Mouse (Mus musculus) kidney, postnatal 25 days (tissue): ENCODE results near the gene Fxyd1.
A peak's percentile ranks its signal among the peaks of the same experiment; 100 is the strongest.

Source experiments
- DNase-seq, 2 experiments: peaks; one replicate each; pipeline ENCODE4 v3.0.0; 2021; ENCODE audit warnings: mixed read lengths in 2 of 2

Gene Fxyd1

DNA sequence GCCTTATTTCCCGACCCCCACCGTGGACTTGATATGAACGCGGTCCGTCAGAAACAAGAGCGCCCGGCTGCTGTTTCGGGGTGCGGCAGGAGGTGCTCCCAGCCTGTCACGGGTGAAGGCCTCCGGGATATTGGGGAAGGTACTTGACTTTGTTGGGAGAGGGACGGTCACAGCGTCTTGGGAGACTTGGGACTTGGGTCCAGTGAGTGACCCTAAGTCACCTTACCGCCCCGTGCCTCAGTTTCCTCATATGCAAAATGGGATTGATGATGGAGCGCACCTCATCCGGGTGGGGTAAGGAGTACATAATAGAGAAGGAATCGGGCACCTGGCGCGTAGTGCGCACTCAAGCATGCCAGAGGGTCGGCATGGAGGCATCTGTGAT is 4.8 kb downstream of the Fxyd1 start:
- DNase-seq = peak in 1 of 2 experiments; percentile 27

DNA sequence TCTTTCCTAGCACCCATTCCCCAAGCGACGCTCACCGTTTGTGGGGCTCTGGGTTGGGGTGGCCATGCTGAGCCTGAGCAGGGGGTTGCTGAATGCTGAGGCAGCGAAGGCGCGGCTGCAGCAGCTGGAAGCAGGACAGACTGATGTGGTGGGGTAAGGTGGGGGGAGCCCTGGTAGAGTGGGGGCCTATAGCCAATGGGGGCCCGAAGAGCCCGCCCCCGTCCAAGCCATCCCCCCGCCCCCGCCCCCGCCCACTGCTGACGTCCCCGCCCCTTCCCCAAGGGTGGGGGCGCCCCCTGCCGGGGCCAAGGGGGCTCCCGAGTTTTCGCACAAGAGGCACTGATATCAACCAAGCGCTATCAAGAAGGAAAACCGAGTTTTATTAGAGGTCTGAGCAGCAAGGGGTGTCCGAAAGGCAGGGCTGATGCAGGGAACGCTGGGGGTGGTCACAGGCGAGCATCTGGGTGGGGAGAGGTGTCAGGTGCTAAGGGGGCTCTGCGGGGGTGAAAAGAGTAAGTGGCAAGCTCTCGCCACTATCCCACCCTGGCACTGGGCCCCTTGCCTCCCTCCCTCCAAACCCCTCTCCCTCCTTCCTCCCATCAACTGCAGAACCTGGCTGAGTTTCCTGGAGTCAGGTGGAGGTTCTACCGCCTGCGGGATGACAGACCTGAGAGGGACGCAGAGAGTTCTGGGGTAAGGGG is 5.5 kb downstream of the Fxyd1 start, which contains the start of gene Fxyd7:
Gene Fxyd7 (minus strand): TSS at position 147 of the 701 bp plus-strand sequence.
- DNase-seq = peak in 1 of 2 experiments; percentile 29

DNA sequence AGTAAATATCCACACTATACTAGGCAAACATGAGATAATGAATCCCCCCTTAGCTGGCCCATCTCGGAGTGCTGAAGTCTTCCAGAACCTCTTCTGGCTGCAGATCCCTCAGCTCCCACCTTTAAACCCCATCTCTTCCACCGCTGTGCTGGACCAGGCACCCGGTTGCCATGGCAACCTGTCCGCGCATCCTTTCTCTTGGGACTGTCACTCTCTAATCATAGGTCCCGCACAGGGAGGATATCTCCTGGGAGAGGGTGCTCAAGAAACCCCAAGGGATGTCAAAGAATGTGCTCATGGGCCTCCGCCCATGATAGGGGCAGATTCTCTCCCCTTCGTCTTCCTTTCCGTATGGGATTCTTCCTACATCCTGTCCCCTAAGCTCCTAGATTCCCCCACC is 6.1 kb downstream of the Fxyd1 start:
- peak in 1 of 2 experiments; percentile 21 for DNase-seq

DNA sequence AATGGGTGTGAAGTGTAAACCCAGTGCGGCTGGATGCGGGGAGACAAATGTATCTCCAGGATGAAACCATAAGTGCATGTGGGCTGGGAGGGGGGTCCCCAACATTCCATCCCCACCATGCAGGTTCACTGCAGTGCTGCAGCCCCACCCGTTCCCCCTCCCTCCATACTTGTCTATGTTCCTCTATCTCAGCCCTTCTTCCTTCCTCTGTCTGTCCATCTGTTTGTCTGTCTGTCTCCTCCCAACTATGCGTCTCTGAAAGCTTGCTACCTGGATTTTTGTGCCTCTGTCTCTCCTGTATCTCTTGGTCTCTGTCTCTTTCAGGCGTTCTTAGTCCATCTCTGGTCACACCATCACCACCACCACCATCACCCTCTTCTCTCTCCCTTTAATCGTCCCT is 6.5 kb downstream of the Fxyd1 start:
- no peak for DNase-seq

DNA sequence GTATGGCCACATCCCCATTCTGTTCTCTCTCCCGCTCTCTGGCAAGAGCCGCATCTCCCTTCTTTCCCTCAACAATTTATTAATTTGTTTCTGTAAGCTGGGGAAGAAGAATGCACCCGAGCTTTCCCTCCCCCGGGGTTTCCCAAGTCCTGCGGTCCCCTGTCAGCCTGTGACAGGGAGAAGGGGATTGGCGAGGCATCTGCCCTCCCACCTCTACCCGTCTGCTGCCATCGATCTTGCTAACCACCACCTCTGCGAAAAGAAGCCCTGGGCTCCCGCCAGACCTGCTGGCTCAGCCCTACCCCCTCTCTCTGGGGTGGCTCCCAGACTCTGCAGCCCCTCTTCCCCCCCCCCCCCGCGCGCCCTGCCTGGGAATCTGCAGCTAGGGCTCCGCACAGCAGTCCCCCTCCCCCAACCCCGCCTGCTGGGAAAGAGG is 7.1 kb downstream of the Fxyd1 start:
- peak in 1 of 2 experiments; percentile 31 for DNase-seq

DNA sequence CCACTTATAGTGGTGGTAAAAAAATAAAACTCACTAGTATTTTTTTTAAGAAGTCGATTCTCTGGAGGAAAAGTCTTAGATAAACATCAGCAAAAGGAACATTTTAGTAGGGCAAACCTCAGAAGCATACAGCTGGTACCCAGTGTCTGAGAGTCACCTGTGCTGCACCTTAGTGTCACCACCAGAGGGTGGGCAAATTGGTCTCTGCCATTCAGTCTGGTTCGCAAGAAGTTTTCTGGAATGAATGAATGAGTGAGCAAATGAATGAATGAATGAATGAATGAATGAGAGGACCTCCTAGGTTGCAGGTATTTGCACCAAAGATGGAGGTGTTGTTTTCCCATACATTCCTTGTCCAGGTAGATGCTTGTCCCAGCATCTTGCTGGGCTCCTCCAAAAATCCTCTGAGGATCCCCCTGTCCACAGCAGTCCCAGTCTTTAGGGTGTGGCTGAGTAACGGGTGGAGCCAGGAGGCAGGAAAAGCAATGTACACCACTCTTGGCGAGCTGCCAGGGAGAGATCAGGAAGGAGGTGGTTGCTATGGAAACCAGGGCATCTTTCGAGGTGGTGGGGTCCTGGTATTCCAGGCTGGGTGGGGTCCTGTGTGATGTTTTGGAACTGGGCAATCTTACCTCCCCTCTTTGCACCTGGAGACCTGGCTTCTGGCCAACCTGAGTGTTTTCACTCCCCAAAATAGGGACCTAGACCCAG is 7.7 kb downstream of the Fxyd1 start:
- peak; percentile 33 to 39 for DNase-seq

DNA sequence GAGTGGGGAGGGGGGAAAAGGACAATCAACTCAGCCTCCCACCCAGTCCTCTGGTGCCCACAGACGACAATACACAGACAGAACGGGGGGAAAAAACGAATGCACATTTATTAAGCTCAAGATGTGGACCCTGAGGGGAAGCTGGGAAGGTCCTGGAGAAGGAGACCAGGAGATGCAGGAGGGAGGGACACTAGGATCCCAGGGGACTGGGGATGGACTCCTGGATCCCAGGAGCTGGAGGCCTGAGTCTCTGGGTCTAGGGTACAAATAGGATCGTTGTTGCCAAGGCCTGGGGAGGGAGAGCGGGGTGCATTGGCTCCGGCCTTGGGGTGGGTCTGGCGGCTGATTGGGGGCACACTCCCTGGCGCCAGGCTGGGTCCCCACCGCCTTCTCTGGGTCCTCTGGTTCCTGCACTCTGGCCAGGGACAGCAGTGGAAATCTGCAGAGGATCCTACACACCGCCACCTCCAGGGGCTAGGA is 14.5 kb downstream of the Fxyd1 start, which contains the start of gene Fxyd5:
Gene Fxyd5 (minus strand): TSS at position 51 of the 480 bp plus-strand sequence.
- no peak for DNase-seq

DNA sequence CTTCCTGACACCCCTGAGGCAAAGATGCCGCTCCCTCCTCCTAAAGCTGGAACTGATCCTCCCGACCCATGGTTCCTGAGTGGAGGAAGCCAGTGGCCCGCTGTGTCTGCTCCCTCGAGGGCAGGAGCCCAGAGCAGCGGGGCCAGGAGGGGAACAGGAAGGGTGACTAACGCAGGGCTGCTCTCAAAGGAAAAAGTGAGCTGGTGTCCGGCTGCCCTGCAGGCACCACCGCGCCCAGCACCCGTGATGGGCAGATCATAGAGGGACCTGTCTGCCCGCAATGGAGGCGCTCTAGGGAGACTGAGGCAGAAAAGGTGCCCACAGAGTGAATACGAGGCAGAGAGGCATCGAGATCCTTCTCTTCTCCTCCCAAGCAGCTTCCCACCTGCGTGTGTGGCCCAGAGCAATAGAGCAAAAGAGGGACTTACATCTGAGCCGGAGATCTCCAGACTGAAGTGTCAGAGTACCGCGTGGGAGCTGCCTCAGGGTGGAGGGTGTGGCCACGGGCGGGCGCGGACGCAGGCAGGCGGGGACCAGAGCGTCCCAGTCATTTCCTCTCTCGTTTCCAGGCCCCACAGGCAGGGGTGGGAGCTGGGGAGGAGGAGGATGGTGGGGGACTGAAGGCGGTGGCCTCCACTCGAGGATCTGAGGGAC is 15.2 kb downstream of the Fxyd1 start:
- peak; percentile 60 to 79 for DNase-seq

DNA sequence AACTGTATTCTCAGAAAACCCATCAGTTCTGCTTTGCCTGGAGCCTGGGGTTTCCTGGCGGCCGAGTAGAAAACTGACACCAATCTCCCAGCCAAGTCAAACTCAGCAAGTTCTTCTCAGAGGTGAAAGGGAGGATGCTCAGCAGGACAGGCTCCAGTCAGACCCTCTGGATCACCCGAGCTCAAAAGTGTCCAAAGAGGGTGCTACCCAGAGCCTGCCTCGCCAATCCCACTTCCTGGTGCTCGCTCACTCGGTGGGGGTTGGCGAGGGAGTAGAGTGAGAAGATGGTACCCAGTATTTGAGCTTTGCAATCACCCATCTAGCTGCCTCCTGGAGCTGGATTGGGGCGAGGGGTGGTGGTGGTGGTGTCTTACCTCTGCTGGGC is 16.0 kb downstream of the Fxyd1 start:
- DNase-seq = no peak

DNA sequence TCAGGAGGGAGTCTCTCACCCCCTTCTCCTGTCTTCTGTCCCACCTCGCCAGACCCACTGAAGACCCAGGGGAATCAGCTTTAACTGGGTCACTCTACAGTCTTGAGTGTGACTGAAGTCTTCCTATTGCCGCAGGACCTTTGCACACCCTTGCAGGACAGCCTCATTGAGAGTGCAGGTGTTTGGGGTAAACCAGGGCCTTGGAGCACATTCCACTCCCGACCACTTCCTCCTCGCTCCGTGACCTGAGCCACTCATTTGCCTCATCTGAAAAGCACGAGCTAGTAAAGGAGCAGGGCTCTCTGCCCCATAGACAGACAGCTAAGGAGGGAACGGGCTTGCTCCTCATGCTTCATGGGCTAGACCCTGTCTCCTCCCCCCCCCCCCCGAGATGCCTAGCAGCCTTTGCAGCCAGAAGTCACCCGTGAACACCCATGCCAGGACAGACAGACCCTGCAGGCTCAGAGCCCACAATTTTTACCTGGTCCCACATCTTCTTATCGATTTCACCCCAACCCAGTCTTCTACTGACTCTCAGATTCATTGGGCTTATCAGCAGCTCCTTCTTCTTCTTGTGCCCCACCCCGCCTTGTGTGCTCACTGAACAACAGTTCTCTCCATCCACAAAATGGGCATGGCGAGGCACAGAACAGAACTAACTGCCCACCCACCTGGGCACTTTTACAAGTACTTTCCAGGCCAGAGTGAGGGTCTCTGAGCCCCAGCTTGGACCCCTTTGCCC is 16.5 kb downstream of the Fxyd1 start:
- no peak for DNase-seq

DNA sequence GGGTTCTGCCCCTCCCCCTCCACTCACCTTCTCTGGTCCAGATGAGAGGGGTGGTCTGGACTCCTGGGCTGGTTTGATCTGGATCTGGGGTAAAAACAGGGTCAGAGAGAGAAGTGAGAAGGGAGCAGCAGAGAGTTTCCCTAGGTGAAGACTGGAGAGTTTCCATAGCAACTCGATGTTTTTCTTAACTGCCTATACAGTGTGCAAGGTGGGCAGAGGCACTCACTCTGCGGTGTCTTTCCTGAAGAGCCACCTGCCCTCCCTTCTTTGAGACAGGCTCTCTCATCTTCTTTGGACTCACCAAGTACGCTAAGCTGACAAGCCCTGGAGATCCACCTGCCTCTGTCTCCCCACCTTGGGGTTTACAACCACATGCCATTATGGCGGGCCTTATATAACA is 18.0 kb downstream of the Fxyd1 start:
- DNase-seq = no peak

DNA sequence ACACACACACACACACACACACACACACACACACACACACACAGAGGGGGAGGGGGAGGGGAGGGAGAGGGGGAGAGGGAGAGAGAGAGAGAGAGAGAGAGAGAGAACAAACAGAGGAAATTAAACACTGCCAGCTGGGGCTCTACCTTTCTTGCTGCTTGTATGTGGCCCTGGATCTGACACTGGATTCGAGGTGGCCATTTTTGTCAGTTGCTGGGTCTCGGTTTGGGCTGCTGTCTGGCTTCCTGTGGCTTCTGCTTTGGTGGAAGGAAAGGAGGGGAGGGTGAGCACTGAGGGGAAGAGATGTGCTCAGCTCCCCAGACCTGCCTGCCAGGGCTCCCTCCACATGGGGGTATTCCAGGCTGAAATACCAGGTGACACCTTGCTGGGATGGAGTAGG is 19.3 kb downstream of the Fxyd1 start:
- DNase-seq = no peak

DNA sequence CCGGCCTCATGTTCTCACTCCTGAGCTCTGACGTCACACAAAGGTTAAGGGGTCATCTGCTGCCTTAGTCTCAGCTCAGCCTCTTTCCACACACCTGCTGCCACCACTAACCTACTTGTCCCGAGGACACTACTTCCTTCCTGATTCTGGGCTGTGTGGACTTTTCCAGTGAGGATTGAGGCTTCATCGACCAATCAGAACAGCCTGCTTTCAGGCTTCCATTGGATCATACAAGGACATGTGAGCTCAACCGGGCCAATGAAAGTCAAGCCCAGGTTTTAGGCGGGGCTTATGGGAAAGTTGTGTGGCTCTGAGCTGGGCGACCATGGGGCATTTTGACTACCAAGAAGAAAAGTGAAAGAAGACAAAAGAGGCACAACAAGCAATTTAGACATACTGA is 20.1 kb downstream of the Fxyd1 start:
- DNase-seq = no peak

DNA sequence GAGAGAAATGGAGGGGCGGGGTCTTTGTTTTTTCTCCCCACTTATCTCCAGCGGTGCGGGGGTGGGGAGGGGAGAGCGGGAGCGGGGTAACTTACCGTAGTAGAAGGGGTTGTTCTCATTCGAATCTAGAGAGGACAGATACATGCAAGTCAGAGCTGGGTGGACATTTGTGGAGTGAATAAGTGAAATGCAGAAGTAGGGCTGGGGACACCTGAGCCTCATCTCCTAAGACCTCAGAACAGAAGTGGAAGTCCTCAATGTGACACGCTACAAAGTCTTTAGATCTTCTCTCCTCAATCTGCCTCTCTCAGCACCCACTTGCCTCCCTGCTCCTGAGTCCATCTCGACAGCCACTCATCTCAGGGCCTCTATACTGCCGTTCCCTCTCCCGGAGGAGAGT is 21.7 kb downstream of the Fxyd1 start:
- no peak for DNase-seq

DNA sequence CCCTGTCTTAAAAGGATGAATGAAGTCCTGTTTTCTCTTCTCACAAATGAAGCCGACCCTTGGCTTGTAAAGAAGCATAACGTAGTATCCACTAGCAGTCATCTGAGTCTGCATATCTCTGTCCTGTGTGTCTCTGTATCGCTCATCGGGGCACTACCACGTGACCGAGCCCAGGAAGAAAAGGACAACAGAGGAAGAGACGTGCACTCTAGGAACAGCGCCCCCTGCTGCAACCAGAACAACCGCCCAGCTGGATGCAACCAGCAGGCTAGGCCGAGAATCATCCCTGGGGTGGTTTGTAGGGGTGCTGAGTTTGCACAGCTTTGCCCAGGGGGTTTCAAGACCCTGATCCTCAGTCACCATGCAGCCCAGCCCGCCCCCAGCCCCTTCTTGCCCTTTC is 22.2 kb downstream of the Fxyd1 start:
- DNase-seq = no peak

DNA sequence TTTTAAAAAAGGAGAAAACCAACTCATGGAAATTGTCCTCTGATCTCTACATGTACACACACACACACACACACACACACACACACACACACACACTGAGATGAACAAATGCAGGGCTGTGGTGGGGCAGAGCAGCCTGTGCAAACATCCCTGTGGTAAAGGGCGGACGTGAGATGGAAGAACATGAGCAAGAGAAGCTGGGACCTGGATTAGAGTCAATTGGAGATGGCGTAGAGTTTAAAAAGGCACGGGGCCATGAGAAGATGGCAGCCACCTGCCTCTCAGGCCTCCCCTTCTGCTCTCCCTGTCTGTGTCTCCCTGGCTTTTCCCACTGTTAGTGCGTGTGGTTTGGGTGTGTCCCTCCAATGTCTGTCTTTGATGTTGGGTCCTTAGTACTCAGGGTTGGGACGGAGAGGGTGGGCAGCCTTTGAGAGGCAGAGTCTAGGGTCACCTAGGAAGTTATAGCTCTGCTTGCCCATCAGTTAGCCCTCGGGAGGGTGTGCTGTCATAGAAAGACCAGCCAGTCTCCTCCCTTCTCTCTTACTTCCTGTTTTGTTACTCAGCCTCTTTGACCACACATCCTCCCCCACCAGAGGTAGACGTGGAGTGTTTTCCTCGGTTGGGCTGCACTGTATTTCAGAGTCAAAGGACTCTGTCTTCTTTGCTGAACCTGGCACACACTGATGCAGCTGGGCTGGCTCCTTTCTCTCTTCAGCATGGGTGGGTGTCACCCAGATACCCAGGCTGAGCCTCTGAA is 23.4 kb downstream of the Fxyd1 start:
- no peak for DNase-seq

DNA sequence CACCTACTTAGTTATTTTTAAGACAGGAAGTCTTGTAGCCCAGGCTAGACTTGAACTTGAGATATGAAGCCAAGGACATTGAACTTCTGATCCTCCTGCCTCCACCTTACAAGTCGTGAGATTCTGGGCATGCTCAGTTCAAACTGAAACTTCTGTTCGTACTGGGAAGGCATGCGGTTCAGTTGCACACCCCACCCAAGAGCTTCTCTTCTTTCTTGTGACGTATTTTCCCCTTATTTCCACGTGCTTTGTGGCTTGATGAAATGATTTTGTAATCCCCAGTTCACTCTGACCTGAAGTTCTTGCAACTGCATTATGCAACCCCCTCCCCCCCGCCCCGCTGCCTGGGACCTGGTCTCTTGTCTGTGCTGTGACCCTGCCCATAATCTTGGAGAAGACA is 25.3 kb downstream of the Fxyd1 start:
- no peak for DNase-seq

DNA sequence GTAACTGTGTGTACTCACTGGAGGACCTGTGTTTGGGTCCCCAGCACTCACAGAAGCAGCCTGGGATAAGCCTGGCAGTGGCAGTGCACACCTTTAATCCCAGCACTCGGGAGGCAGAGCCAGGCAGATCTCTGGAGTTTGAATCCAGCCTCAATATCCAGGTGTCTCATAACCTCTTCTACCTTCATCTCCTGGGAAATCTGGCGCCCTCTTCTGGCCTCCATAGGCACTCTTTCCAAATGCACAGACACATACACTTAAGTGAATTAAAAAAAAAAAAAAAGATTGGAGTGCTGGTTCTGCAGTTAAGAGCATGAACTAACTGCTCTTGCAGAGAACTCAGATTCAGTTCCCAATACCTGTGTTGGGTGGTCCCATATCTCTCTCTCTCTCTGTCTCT is 26.3 kb downstream of the Fxyd1 start:
- no peak for DNase-seq

DNA sequence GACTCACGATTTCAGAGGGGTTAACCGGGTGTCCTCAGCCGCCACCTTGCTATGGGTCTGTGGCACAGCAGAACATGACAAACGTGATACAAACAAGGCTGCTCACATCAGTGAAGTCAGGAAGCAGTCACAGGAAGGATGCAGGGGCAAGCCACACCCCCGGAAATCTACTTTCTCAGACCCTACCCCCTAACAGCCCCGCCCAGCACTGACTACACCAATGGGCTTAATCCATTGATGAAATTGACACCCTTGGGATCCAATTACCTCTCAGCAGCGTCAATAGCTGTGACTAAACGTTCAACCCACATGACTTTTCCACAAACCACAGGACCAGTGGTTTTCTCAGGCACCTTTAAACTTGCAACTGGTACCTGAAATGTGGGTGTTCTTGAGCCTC is 28.4 kb downstream of the Fxyd1 start:
- DNase-seq = no peak

DNA sequence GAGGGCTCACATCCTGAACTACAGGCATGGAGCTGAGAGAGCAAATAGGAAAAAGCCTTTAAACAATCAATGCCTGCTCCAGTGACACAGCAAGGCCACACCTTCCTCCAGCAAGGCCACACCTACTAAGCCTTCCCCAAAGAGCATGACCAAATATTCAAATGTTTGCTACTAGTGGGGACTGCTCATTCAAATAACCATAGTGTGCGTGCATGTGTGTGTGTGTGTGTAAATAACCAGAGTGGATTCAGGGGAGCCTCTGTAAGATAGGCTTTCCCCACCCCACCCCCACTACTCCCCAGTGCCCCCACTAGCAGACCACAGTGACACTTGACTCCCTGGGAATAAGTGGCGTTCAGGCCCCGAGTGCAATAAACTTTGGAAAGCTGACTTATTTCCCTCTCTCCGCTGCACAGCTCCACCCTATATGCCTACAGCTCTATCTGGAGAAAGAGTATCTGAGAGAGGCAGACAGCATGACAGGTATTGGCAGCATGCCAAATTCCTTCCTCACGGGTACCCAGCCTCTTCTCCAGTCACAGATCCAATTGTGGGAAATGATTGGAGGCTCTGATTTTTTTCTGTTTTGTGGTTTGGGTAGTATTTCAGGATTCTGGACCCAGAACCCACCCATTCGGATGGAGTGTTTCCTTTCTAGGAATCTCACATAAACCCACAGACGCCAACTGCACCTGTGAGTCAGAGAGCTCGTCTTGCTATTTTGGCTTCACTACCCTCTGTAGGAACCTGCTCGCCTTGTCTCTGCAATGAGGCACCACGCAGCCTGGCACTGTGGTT is 39.7 kb downstream of the Fxyd1 start:
- DNase-seq = peak; percentile 53 to 56

DNA sequence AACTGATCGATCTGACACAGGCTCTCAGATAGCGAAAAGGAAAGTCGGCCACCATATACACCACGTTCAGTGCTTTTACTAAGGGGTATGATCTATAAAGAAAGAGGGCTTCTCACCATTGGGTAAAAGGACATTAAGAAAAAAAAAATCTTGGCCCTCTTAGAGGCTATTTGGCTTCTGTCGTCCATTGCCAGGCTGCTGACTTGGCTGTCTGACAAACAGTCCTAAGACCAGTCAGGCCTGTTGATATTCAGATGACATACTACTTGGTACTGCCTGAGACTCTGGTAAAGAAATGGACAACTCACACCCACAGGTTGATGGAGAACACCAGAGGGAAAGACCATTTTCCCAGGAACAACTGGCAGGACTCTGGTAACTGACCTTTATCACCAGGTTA is 44.0 kb downstream of the Fxyd1 start:
- DNase-seq = no peak
